Mouse (Mus musculus) layer of hippocampus, postnatal 14 days (tissue): ENCODE measurements around the gene Gadd45b. TPM values are rescaled to one million over a fixed set of nuclear protein-coding genes. Genes with fewer than 3 reads are reported as not detected.

Source experiments
- DNase-seq, 2 experiments: peaks; one replicate each; pipeline ENCODE4 v3.0.0; 2021 to 2022; ENCODE audit warnings: low spot score in 2 of 2, mixed read lengths in 1 of 2
- total RNA-seq, 2 experiments: library from RNA; stranded (reverse); gene quantifications; 2 replicates each; pipeline ENCODE4 v1.2.3; 2021

Gadd45b gene
- total RNA-seq, 2 experiments from 2014 or later: 14.0 to 17.6 TPM

DNA sequence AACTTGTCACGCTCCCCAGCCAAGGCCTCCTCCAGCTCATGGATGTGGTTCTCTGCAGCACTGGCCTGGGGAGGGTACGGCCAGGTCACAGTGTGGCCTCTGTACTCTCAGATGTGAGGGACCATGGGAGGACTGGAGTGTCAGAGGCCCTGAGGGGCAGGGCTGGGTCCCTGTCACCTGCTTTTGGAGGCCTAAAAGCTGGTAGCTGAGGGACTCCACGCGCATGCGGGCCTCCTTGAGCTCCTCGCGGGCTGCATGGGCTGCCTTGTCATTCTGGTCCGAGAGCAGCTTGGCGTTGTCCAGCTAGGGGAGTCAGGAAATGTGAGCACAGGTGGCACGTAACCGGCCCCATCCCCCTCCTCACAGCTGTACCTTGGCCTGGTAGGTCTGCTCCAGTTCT is 25.2 kb upstream of the Gadd45b start:
- DNase-seq: no peak

DNA sequence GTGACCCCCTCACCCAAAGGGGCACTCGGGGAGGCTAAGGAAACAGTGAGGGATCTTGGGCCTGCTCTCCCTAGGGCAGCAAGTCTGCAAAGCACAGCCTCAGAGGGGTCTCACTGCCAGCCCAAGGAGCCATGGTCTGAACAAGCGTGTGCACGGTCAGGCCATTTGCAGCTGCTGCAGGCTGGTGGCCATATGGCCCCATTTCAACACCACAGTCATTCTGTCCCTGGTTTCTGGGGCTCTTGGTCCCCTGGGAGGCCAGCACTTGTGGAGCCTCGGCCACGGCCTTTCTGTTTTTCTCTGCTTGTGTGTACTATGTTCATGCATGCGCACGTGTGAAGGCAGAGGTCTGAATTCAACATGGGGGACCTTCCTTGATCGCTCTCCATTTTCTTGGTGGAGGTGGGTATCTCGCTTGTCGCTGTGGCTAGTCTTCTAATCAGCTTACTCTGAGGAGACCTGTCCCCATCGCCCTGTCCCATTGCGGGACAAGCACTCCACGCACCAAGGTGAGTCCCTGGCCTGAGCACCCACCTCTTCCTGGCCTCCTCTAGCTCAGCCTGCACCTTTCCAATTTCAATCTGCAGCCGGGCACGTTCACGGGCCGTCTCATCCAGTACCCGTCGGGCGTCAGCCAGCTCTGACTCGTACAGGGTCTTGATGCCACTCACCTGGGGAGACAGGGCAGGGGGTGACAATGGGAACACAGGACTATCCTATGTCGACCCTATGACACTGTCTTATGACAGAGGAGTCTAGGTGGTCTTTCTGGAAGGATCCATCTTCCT is 20.3 kb upstream of the Gadd45b start:
- no peak for DNase-seq

DNA sequence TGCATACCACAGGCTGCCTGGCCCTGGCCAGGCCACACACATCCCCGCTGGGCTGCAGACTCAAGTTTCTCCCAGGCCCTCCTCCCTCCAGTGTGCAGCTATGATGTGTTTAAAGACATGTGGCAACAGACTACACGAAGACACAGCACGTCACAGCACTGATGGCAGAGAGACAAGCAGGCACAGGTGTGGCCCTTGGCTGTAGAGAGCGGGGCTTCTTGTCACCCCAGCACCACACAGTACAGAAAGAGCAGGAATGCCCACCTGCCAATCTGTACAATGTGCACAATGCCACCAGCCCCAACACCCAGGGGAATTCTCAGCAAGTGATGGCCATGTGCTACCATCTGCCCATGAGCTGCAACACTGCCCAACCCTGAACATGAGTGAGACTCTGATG is 18.5 kb upstream of the Gadd45b start:
- DNase-seq: no peak

DNA sequence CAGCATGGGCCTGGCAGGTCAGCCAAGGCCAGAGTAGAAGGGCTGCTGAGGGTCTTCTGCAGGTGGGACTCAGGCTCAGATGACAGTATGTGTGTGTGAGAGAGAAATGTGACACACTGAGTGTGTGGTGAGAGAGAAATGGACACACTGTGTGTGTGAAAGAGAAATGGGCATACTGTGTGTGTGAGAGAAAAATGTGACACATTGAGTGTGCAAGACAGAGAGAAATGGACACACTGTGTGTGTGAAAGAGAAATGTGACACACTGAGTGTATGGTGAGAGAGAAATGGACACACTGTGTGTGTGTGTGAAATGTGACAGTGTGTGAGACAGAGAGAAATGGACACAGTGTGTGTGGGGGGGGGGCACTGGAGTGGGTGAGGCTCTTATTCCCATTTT is 18.0 kb upstream of the Gadd45b start:
- no peak for DNase-seq

DNA sequence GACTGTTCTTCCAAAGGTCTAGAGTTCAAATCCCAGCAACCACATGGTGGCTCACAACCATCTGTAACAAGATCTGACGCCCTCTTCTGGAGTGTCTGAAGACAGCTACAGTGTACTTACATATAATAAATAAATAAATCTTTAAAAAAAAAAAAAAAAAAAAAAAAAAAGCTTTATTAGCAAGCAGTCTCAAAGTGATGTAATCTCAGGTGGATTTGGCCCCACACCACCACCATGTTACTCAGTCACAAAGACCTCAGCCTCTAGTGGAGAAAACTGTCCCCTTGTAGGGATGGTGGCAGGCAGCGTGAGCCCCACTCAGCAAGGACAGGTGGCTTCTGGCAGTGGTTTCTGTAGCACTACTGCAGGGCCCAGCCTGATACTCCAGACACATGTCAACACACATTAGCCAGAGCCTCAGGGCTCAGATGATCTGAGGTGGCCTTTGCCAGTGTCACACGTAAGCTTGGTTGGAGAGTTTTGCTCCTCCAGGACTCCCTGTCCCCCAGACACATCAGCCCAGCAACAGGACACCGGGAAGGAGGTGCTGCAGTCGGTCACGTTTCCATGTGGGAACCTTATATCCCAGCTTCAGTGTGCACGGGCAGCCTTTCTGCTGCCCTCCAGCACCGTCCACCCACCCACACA is 16.4 kb upstream of the Gadd45b start:
- DNase-seq: no peak

DNA sequence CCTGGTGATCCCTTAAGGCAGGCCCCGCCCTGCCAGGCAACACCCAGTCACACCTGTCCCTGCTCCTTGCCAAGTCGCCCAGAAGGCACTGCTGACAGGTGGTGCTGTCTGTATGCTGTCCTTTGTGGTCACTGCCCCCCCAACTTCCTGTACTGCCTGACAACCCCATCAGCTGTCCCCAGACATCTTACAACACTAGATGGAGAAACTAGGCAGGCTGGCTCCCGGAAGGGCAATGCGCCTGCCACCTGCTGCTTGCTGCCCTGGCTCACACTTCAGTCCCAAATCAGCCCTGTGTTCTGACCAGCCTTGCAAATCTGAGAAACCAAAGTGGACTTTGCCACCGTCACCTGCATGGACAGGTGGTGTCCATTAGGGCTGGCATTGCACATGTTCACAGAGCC is 15.6 kb upstream of the Gadd45b start:
- DNase-seq: no peak

DNA sequence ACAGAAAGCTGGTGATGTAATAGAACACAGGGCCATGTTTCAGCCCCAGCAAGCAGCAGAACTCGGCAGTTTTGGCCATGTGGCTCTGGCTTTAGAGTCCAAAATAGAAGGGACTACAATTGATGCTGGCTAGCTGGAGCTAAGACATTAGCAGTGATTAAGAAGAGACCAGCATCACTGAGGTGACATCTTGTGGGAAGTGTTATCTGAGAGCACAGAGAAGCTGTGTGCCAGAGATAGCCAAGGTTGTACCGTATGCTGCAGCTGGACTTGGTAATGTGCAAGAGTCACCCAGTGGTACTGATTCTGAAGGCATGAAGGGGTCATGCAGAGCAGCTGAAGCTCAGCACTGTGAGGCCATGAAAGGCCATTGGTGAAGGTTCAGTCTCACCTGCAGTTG is 14.6 kb upstream of the Gadd45b start:
- no peak for DNase-seq

DNA sequence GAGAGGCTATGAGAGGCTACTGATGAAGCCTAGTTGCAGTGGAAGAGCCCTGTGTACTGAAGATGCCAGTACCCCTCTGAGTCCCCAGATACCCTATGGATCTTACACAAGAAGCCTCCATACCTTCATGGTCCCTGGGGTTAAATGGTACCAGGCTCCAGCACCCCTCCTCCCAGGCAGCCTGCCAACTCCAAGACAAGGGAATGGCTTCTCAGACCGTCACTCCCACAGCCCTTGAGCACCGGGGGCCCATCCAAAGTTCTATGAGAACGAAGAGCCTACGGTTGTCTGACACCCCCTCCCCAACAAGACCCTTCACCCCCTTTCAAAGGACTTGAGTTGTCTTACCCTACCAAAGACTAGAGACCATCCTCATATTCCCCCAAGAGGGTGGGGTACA is 14.1 kb upstream of the Gadd45b start:
- DNase-seq: no peak

DNA sequence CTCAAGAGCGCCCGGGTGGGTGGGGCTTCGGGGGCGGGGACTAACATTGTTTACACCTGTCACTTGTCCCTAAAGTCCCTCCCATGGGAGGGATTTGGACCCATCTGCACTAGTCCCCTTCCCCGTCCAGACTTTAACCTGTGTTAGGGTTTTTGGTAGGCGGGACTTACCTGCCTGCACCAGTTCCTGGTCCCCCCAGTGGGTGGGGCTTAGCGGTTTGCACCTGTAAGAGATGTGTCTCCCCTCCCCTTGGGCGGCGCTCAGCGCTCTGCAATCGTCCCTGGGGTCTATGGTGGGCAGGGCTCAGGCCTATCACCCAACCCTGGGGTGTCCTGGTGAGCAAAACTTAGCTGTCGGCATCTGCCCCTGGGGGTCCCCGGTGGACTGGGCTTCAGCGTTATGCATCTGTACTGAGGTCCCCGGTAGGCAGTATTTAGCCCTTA is 12.5 kb upstream of the Gadd45b start:
- DNase-seq: no peak

DNA sequence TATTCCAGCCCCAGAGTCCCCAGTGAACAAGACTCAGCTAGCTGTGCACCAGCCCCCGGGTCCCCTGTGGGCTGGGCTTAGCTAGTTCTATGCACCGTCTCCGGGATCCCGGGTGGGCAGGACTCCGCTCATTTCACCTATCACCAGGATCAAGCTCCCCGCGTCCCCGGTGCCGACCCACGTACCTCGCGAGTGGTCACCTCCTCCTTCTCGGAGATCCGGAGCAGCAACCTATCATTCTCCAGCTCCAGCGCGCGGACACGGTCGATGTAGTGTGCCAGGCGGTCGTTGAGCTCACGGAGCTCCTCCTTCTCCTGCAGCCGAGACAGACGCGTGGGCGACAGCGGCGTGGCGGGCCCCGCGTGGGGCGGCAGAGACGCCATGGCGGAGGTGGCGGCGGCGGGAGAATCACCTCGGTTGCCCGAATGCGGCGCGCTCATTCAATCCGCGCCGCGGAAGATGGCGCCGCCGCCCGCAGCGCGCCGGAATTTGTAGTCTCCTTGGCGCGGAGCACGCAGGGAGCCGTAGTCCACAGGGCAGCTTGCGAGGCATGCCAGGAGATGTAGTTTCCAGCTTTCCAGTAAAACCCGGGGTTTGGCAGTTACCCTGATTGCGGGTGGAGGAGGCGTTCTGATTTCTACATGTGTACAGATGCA is 12.0 kb upstream of the Gadd45b start, which contains the start of gene Lmnb2:
Lmnb2 (minus strand) TSS at position 467 of the 656 bp plus-strand sequence.
- peak; percentile 78 to 84 for DNase-seq

DNA sequence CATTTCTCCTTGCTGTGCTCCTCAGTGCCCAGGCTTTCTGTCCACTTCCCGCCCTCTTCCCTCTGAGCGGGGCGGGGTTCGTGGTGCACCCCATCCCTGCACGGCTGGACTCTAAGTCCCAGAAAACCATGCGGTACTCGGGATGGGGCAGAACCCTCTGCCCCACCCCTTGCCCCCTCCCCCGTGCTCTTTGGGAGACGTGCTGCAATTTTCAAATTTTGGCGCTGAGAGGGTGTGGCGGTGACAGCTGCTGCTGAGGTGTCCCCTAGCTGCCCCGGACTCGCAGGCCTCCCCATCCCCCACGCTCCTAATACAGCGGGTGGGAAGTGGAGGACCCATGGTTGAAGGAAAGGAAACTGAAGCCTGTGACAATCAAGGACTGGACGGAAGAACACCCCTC is 8.0 kb upstream of the Gadd45b start:
- no peak for DNase-seq

DNA sequence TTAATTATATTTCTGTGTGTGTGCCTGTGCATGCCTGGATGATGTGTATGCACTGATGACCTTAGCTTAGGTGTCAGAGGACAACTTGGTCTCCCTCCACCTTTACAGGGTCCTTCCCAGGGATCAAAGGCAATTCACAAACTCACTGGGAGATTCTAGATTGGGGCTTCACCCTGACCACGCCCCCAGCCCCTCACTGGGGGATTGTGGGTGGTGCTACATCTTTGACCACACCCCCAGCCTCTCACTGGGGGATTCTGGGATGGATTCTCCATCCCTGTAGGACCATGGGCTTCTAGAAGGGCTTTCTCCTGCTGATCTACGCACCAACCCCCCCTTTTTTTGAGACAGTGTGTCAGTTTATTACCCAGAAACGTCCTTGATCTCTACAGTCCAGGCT is 4.4 kb upstream of the Gadd45b start:
- no peak for DNase-seq

DNA sequence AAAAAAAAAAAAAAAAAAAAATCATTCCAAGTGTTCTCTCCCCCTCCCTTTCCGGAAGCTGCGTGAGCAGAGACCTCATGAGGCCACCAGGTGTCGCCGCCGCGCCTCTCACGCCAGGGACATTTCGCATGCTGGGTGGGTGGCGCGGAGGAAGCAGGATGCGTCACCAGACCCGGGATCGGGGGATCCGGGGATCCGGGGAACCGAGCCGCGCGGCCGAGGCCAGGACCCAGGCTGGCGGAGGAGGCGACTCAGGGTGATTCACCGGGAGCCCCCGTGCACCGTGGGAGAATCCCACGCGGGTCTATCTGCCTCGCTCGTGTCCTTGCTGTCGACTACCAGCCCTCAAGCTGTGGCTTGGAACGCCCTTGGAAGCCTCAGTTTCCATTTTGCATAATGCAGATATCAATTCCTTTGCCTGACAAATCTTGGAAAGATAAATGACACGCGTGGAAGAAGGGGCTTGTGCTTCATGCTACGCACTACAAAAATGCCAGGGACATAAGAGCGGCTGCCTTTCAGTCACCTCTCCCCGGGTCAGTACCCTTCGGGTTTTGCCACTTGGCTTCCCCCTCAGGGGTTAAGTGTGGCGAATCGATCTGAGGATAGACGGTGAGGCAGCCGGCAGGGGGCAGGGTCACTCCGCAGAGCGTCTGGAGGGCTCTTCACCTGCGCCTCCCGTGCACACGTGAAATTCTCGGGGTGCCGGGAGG is 1.1 kb upstream of the Gadd45b start:
- peak; percentile 92 to 95 for DNase-seq

DNA sequence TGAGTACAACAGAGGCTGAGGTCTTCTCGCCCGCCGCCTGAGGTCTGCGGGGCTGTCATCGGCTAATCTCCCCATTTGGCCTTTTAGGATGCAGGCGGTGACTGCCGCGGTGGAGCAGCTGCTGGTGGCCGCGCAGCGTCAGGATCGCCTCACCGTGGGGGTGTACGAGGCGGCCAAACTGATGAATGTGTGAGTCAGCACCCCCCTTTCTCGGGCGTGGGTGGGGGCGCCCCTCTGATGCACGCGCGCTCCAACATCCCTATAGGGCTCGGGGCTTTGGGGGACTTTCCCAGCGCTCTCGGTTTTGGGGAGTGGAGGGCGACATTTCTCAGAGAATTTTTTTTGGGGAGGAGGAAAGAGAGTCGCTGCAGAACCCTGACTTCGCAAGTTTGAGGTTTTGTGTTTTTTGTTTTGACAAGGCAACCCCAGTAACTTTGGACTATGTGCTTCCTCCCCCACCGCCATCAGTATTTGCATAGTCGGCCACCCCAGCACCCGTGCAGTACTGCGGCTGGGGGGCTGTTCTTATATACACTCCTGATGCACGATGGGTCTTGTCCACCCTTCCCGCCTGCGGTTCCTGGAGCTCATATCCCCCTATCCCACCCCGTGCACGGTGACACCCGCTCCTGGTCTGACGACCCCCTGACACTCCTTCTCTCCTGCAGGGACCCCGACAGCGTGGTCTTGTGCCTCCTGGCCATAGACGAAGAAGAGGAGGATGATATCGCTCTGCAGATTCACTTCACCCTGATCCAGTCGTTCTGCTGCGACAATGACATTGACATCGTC is 684 bp downstream of the Gadd45b start:
- no peak for DNase-seq

DNA sequence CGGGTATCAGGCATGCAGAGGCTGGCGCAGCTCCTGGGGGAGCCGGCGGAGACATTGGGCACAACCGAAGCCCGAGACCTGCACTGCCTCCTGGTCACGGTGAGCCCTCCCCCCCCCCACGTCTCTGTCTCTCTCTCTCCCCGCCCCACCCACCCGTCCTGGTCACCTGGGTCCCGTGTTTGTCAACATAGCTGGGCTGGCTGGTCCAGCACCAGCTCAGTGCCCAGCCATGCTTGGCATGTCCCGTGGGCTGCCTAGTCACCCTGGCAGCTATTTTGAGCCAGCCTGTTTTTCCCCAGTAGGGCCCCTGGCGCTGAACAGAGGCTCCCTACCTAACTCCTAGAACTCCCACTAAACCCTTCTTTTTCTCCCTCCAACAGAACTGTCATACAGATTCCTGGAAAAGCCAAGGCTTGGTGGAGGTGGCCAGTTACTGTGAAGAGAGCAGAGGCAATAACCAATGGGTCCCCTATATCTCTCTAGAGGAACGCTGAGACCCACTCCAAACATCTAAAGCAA is 1.3 kb downstream of the Gadd45b start:
- no peak for DNase-seq

DNA sequence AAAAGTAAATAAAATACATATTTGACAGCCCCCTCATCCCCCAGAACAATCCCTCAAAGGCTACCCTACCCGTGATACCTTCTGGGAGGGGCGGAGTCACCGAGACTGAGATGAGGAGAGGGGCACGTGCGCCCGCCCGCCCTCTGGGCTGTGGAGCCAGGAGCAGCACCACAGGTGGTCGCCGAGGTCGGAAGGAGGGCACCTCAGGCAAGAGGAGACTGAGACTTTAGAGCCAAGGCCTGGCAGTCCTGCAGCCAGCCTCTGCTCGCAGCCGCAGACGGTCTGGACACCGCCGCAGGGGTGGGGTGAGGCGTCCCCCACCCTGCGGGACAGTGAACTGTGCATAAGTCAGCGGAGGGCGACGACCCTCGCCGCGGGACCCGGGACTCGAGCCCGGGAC is 1.8 kb downstream of the Gadd45b start:
- DNase-seq: no peak

DNA sequence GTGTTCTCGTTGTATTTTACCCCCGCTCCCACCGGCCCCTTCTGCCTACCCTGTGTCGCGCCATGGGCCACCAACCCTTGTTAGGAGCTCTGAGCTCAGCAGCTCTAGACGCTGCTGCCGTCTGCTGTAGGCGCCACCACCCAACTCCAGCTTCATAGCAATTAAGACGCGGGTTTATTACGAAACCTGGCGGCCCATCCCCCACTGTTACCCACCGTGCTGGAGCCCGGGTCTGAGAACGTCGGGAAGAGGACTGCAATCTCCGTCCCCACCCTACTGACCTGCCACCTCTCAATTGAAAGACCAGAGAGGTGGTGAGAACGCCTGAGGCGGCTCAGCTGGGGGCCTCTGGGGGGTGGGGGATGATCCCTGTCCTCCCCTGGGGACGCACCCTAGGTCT is 2.3 kb downstream of the Gadd45b start:
- DNase-seq: no peak

DNA sequence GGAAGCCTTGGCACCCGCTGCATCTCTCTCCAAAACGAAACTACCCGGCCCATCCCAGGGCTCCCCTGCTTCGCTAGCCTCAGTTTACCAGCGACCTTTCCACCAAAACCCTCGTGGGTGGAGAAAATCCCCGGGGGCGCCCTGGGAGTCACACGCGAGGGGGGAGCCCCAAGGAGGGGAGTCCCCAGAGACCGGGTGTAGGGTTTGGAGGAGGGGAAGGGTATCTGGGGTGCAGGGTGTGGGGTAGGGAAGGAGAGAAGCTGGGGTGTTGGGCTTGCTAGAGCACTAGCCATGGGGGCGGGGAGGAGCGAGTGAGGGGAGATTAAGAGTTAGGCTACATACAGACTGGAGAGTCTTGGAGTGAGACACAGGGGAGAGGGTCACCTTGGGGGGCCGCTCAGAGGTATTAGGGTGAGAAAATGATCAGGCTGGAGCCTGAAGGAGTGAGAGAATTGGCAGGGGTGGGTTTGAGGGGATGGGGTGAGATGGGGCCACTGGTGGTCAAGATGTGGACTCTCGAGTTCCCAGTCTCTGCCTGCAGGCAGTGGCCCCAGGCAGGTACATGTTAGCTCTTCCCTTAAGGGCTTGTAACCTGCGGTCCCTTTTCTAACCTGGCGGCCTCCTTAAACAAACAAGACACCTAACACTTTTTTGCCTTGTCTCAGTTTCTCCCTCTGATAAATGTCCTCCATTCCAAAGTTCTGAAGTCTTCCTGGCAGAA is 3.0 kb downstream of the Gadd45b start:
- DNase-seq: no peak

DNA sequence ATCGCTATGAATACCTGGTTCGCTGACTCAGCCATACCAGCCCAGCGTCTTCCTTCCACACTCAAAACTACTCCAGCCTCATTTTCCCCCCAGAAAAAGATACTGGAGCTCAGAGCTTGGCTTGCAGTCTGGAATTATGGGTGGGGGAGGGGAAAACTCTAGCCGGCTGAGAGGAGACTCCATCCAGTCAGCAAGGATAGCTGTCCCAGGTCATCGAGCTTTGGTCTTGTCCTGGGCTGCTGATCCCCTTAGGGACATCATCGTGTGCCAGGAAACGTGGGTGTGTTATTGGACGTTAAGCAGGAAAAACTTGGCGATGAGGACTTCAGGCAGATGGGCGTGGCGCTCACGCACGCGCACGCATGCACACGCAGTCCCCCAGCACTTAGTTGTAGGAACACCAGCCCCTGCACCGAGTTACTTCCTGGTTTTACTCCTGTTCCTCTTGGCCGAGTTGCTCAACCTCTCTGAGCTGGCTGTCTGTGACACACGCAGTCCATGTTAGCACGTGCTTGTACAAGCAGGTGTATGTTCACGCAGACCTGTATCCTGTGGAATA is 3.6 kb downstream of the Gadd45b start:
- no peak for DNase-seq
